Mouse (Mus musculus) ES-E14 (cell line): ENCODE measurements around the gene Cadps2. TPM values are rescaled to one million over a fixed set of nuclear protein-coding genes. Genes with fewer than 3 reads are reported as not detected.

Source experiments
- DNase-seq: peaks from one replicate; pipeline ENCODE4 v3.0.0-alpha.2; 2013; ENCODE audit warnings: low read depth, low spot score
- H3K27ac ChIP-seq: 2 replicates; pipeline ENCODE4 v1.5.1; 2012; ENCODE audit warnings: low read depth, mild to moderate bottlenecking, low read length, moderate library complexity, mixed read lengths; ENCODE audit not compliant: poor library complexity, insufficient read depth, severe bottlenecking
- H3K36me3 ChIP-seq: 2 replicates; pipeline ENCODE4 v1.6.1; 2012; ENCODE audit warnings: mild to moderate bottlenecking, low read length, moderate library complexity, mixed read lengths; ENCODE audit not compliant: control insufficient read depth, poor library complexity, insufficient read depth, severe bottlenecking
- H3K4me1 ChIP-seq, 2 experiments: fragments of 150-350 bp in 1 of 2; sonication (generic) in 1 of 2; 2 replicates each; pipeline ENCODE4 v1.6.1; 2012; ENCODE audit warnings: low read length in 2 of 2, mild to moderate bottlenecking in 1 of 2, mixed read lengths in 1 of 2; ENCODE audit not compliant: control insufficient read depth in 2 of 2, insufficient read depth in 2 of 2, poor library complexity in 1 of 2
- H3K4me3 ChIP-seq, 2 experiments: fragments of 150-350 bp in 1 of 2; sonication (generic) in 1 of 2; 2 replicates each; pipeline ENCODE4 v1.5.1; 2012; ENCODE audit warnings: low read length in 2 of 2, low read depth in 1 of 2, mild to moderate bottlenecking in 1 of 2, mixed read lengths in 1 of 2; ENCODE audit not compliant: insufficient read depth in 1 of 2, poor library complexity in 1 of 2, severe bottlenecking in 1 of 2
- H3K9ac ChIP-seq: 2 replicates; pipeline ENCODE4 v1.6.1; 2012; ENCODE audit warnings: low read depth, mild to moderate bottlenecking, low read length, mixed read lengths; ENCODE audit not compliant: poor library complexity, insufficient read depth, severe bottlenecking
- H3K9me3 ChIP-seq: fragments of 150-350 bp; sonication (generic); 2 replicates; pipeline ENCODE4 v1.6.1; 2012; ENCODE audit warnings: low read depth, mild to moderate bottlenecking, low read length; ENCODE audit not compliant: control insufficient read depth, insufficient read depth
- CHD2 ChIP-seq: IDR thresholded peaks from 2 replicates; pipeline ENCODE4 v1.6.1; 2014; ENCODE audit warnings: mild to moderate bottlenecking, low read depth, low read length, inconsistent platforms
- HCFC1 ChIP-seq: IDR thresholded peaks from 2 replicates; pipeline ENCODE4 v1.6.1; 2012; ENCODE audit warnings: low read length, inconsistent platforms, borderline replicate concordance; ENCODE audit not compliant: insufficient read depth
- MAFK ChIP-seq: IDR thresholded peaks from 2 replicates; pipeline ENCODE4 v1.6.1; 2014; ENCODE audit warnings: mild to moderate bottlenecking, low read depth, low read length, inconsistent platforms; ENCODE audit not compliant: insufficient read depth
- ZC3H11A ChIP-seq: IDR thresholded peaks from 2 replicates; pipeline ENCODE4 v1.6.1; 2012; ENCODE audit warnings: low read depth, mild to moderate bottlenecking, inconsistent platforms, low read length, borderline replicate concordance
- ZNF384 ChIP-seq: IDR thresholded peaks from 2 replicates; pipeline ENCODE4 v1.6.1; 2012; ENCODE audit warnings: low read depth, low read length, inconsistent platforms
- in situ Hi-C, 2 experiments: fragments of 600-800 bp; cut with MboI; formaldehyde crosslinking; loops; one replicate each; pipeline ENCODE4 v1.15.1; 2025; ENCODE audit warnings: low sequenced_read_pairs in 2 of 2, inconsistent platforms in 1 of 2; ENCODE audit not compliant: unreplicated experiment in 2 of 2
- total RNA-seq: library from RNA; depleted of rRNA; stranded (reverse); fragments of 300-350 nt; gene quantifications from 2 replicates; pipeline ENCODE4 v1.2.3, GENCODE M21; 2012

Gene Cadps2
- total RNA-seq, 1 experiment: 0.36 TPM

GRCm38 (mm10) chr6:23361842-23362451 is 477.3 kb downstream of the Cadps2 start:
- Histone ChIP-seq H3K4me1 (no peaks in the 10 kb centered on the region), H3K9ac (no peak overlapping the region), H3K9me3 (no peaks in the 10 kb centered on the region), H3K4me3 (no peak overlapping the region), H3K27ac (no peak overlapping the region), H3K36me3 (no peaks in the 10 kb centered on the region)
- in situ Hi-C loops: no loop called here
- DNase-seq: no peak
- no peak for TF ChIP-seq ZNF384
- no peak for TF ChIP-seq MAFK
- TF ChIP-seq CHD2: no peak
- no peak for TF ChIP-seq ZC3H11A
- TF ChIP-seq HCFC1: no peak

- peaks cover 0 to 1% of the 10 kb centered on the region in 2 experiments; a peak in 1 of 4 replicates for H3K4me1 ChIP-seq
- H3K36me3 ChIP-seq: no peaks in the 10 kb centered on the region
- no peak overlapping the region for H3K9ac ChIP-seq
- DNase-seq: no peak
- no peak overlapping the region for H3K4me3 ChIP-seq
- in situ Hi-C loops: no loop called here
- no peaks in the 10 kb centered on the region for H3K9me3 ChIP-seq
- no peak for TF ChIP-seq CHD2
- TF ChIP-seq HCFC1: no peak
- no peak for TF ChIP-seq MAFK
- no peak for TF ChIP-seq ZC3H11A
- no peak for TF ChIP-seq ZNF384
- no peak overlapping the region for H3K27ac ChIP-seq
These were observed 478.6 kb downstream of the Cadps2 start for GRCm38 (mm10) chr6:23360596-23360995.

GRCm38 (mm10) chr6:23356141-23356540 is 483.1 kb downstream of the Cadps2 start:
- H3K4me3 ChIP-seq: no peak overlapping the region
- H3K4me1 ChIP-seq: peaks cover 0 to 5% of the 10 kb centered on the region in 2 experiments; a peak in 1 of 4 replicates
- no peak for DNase-seq
- H3K9ac ChIP-seq: no peak overlapping the region
- TF ChIP-seq MAFK (no peak), ZNF384 (no peak), ZC3H11A (no peak), CHD2 (no peak), HCFC1 (no peak)
- H3K27ac ChIP-seq: no peak overlapping the region
- in situ Hi-C loops: no loop called here
- no peaks in the 10 kb centered on the region for H3K36me3 ChIP-seq
- no peaks in the 10 kb centered on the region for H3K9me3 ChIP-seq

GRCm38 (mm10) chr6:23353480-23353879 is 485.7 kb downstream of the Cadps2 start:
- no peak overlapping the region for H3K9ac ChIP-seq
- no peak overlapping the region for H3K4me3 ChIP-seq
- H3K27ac ChIP-seq: no peak overlapping the region
- in situ Hi-C loops: no loop called here
- no peak for DNase-seq
- peaks cover 0 to 5% of the 10 kb centered on the region in 2 experiments; a peak in 1 of 4 replicates for H3K4me1 ChIP-seq
- no peaks in the 10 kb centered on the region for H3K9me3 ChIP-seq
- no peaks in the 10 kb centered on the region for H3K36me3 ChIP-seq
- TF ChIP-seq ZNF384: no peak
- no peak for TF ChIP-seq MAFK
- TF ChIP-seq HCFC1: no peak
